Mouse (Mus musculus): ENCODE data around the gene Proser3. TPM values are rescaled to one million over a fixed set of nuclear protein-coding genes. Genes with fewer than 3 reads are reported as not detected.

Gene Proser3
- polyA plus RNA-seq, 1 experiment: 12.4 TPM

GRCm38 (mm10) chr7:30531291-30531815 lies 20.7 kb downstream of the Proser3 start:
- WGBS: 86% methylated on average over 9 of the region's 9 CpGs
- TF ChIP-seq POLR2A (IDR thresholded peaks at IDR 0.05; ENCODE audit: borderline replicate concordance, extremely low read depth, low read depth, low read length): no peak
- no peak for TF ChIP-seq CTCF (IDR thresholded peaks at IDR 0.05; ENCODE audit: insufficient read depth, low read length)
- DNase-seq: no peak
- H3K4me1 ChIP-seq (ENCODE audit: control insufficient read depth, insufficient read depth, low read length): peaks cover 8% of the 10 kb centered on the region
- no peak overlapping the region for H3K4me3 ChIP-seq (replicated peaks; ENCODE audit: extremely low read depth, low read depth, low read length)

DNA sequence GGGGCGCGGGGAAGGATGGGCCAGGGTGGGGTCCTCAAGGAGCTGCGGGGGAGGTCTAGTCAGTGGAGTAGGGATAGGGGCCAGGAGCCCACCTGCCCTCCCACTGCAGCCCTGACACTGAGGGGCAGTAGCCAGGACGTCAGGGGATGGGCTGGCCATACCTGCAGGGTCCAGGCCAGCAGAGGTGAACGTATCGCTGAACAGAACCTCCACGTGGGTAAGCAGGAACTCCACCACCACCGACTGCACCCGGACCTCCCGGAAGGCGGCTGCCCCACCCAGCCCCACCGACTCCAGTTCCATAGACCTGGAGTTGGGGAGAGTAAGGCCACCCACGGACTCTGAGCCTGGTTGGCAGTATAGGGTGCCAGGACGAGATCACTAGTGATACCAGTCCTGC lies 25.1 kb downstream of the Proser3 start:
- H3K4me3 ChIP-seq (replicated peaks; ENCODE audit: extremely low read depth, low read depth, low read length): no peak overlapping the region
- WGBS: 89% methylated on average over 14 of the region's 14 CpGs
- TF ChIP-seq POLR2A (IDR thresholded peaks at IDR 0.05; ENCODE audit: borderline replicate concordance, extremely low read depth, low read depth, low read length): no peak
- TF ChIP-seq CTCF (IDR thresholded peaks at IDR 0.05; ENCODE audit: insufficient read depth, low read length): no peak
- H3K4me1 ChIP-seq (ENCODE audit: control insufficient read depth, insufficient read depth, low read length): peaks cover 3% of the 10 kb centered on the region; the same call in 1 of the 2 replicates
- no peak for DNase-seq

DNA sequence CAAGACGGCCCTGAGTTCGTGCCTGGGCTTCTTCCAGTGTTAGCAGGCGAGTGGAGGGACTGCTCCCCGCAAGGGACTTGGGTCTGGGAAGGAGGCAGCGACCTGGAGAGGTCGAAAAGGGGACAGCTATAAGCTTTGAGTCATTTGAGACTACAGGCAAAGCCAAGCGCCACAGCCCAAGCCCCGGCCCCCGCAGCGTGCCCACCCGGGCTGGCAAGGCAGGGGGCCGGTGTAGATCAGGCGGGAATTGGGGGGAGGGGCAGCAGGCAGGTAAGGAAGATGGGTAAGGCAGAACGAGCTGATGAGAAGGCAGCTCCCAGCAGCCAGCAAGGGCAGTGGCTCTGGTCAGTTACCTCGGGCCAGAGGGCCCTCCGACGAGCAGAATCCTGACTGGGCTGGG lies 25.7 kb downstream of the Proser3 start:
- Histone ChIP-seq H3K4me1 (ENCODE audit: control insufficient read depth, insufficient read depth, low read length) (peaks cover 3% of the 10 kb centered on the region; the same call in 1 of the 2 replicates), H3K4me3 (replicated peaks; ENCODE audit: extremely low read depth, low read depth, low read length) (peak overlapping the region; percentile 22)
- no peak for DNase-seq
- 47% methylated on average over 17 of the region's 17 CpGs for WGBS
- TF ChIP-seq CTCF (IDR thresholded peaks at IDR 0.05; ENCODE audit: insufficient read depth, low read length) (no peak), POLR2A (IDR thresholded peaks at IDR 0.05; ENCODE audit: borderline replicate concordance, extremely low read depth, low read depth, low read length) (no peak)

DNA sequence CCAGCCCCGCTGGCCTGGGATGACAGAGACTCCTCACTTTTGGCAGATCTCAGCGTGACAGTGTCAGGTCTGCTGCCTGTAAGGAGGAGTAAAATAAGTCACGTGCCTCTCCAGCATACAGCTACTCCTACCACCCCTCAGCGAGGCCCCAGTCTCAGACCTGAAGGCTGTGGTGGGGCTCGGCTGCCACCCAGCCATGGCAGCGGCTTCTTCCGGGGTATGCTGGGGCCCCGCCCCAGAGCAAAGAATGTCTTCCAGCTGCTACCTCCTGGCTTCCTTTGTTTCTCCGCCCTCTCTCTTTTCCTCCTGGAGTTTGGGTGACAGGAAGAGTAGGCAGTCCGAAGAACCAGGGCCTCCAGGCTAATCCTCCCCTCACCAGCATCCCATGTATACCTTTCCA lies 26.1 kb downstream of the Proser3 start:
- WGBS: 31% methylated on average over 10 of the region's 10 CpGs
- H3K4me3 ChIP-seq (replicated peaks; ENCODE audit: extremely low read depth, low read depth, low read length): peak overlapping the region; percentile 41
- no peak for TF ChIP-seq CTCF (IDR thresholded peaks at IDR 0.05; ENCODE audit: insufficient read depth, low read length)
- TF ChIP-seq POLR2A (IDR thresholded peaks at IDR 0.05; ENCODE audit: borderline replicate concordance, extremely low read depth, low read depth, low read length): 0 out of 2 replicates have a peak, but pooled peaks have one; percentile 3
- peak; percentile 37 for DNase-seq
- peaks cover 3% of the 10 kb centered on the region; the same call in 1 of the 2 replicates for H3K4me1 ChIP-seq (ENCODE audit: control insufficient read depth, insufficient read depth, low read length)

DNA sequence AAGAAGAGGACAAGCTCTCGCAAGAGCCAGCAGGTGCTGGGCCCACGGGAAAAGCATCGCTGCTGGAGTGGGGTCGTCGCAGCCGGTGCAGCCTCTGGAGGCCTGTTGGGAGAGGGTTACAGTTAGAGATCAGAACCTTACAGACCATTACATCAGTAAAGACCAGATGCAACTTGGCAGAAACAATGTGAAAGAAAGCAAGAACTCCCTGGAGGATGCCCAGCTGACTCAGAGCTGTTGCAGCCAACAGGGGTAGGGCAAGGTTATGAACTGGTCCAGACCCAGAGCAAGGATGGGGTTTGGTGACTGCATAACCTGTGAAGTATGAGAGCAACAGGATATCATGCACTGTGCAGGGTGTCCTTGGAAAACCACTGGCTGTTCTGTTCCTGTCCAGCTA lies 27.6 kb downstream of the Proser3 start:
- TF ChIP-seq POLR2A (IDR thresholded peaks at IDR 0.05; ENCODE audit: borderline replicate concordance, extremely low read depth, low read depth, low read length) (no peak), CTCF (IDR thresholded peaks at IDR 0.05; ENCODE audit: insufficient read depth, low read length) (no peak)
- DNase-seq: no peak
- Histone ChIP-seq H3K4me1 (ENCODE audit: control insufficient read depth, insufficient read depth, low read length) (peaks cover 3% of the 10 kb centered on the region; the same call in 1 of the 2 replicates), H3K4me3 (replicated peaks; ENCODE audit: extremely low read depth, low read depth, low read length) (no peak overlapping the region)
- 75% methylated on average over 6 of the region's 6 CpGs for WGBS

GRCm38 (mm10) chr7:30522871-30523270 lies 29.2 kb downstream of the Proser3 start:
- WGBS: 92% methylated on average over 10 of the region's 10 CpGs
- Histone ChIP-seq H3K4me3 (replicated peaks; ENCODE audit: extremely low read depth, low read depth, low read length) (no peak overlapping the region), H3K4me1 (ENCODE audit: control insufficient read depth, insufficient read depth, low read length) (peaks cover 3% of the 10 kb centered on the region; the same call in 1 of the 2 replicates)
- no peak for TF ChIP-seq POLR2A (IDR thresholded peaks at IDR 0.05; ENCODE audit: borderline replicate concordance, extremely low read depth, low read depth, low read length)
- no peak for TF ChIP-seq CTCF (IDR thresholded peaks at IDR 0.05; ENCODE audit: insufficient read depth, low read length)
- no peak for DNase-seq

DNA sequence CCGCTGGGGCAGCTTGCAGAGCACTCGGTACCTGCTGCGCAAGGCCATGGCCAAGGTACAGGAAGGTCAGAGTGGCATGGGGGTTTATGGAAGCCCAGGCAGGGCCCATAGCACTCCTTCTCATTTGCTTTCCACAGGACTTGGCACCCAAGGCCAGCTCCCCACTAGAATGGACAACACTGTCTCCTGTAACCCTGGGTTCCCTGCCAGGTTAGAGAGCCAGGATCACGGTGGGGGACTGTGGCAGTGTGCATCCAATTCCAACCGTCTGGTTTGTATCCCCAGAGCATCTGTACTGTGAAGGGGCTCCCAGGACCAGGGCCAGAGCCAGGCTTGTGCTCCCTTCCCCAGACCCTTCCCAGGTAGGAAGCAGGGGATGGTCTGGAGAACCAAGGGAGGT lies 31.2 kb downstream of the Proser3 start:
- no peak for DNase-seq
- TF ChIP-seq POLR2A (IDR thresholded peaks at IDR 0.05; ENCODE audit: borderline replicate concordance, extremely low read depth, low read depth, low read length): no peak
- TF ChIP-seq CTCF (IDR thresholded peaks at IDR 0.05; ENCODE audit: insufficient read depth, low read length): no peak
- no peak overlapping the region for H3K4me3 ChIP-seq (replicated peaks; ENCODE audit: extremely low read depth, low read depth, low read length)
- WGBS: 68% methylated on average over 5 of the region's 5 CpGs
- no peaks in the 10 kb centered on the region; the same call in 1 of the 2 replicates for H3K4me1 ChIP-seq (ENCODE audit: control insufficient read depth, insufficient read depth, low read length)

DNA sequence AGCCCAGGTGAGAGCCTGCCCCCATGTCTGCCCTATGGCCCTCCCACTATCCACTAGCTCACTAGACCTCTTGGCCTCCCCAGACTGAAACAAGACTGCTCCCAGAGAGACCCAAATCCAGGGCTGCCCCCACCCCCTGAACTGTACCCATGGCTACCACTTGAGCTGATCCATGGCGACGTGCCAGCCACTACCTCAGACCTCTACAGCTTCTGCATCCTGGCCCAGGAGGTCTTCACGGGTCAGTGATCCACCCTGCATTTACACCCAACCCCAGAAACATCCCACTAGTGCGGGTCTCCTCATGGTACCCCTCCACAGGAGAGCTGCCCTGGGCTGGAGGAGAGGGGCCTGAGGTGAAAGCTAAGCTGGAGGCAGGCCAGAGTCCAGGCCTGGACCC lies 31.7 kb downstream of the Proser3 start:
- no peak for TF ChIP-seq CTCF (IDR thresholded peaks at IDR 0.05; ENCODE audit: insufficient read depth, low read length)
- no peak for TF ChIP-seq POLR2A (IDR thresholded peaks at IDR 0.05; ENCODE audit: borderline replicate concordance, extremely low read depth, low read depth, low read length)
- WGBS: 73% methylated on average over 4 of the region's 4 CpGs
- Histone ChIP-seq H3K4me3 (replicated peaks; ENCODE audit: extremely low read depth, low read depth, low read length) (no peak overlapping the region), H3K4me1 (ENCODE audit: control insufficient read depth, insufficient read depth, low read length) (no peaks in the 10 kb centered on the region)
- no peak for DNase-seq

DNA sequence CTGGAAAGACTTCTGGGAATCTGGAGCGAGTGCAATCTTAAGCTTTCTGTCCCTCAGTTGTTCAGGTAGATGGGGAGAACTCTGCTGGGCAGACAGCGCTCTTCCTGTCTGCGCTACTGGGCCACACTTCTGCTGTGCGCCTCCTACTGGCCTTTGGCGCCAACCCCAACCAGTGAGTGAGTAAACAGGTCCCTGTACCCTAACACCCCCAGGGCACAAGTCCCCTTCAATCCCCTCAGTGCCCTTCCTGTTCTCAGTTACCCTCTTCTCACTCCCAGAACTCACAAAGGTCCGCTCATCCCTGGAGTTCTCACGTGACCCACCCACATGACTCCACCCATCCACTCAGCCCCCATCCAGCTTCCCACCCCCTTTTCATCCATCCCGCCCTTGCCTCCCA lies 33.8 kb downstream of the Proser3 start:
- no peak for DNase-seq
- WGBS: 37% methylated on average over 8 of the region's 8 CpGs
- Histone ChIP-seq H3K4me3 (replicated peaks; ENCODE audit: extremely low read depth, low read depth, low read length) (no peak overlapping the region), H3K4me1 (ENCODE audit: control insufficient read depth, insufficient read depth, low read length) (no peaks in the 10 kb centered on the region)
- TF ChIP-seq POLR2A (IDR thresholded peaks at IDR 0.05; ENCODE audit: borderline replicate concordance, extremely low read depth, low read depth, low read length) (no peak), CTCF (IDR thresholded peaks at IDR 0.05; ENCODE audit: insufficient read depth, low read length) (no peak)

GRCm38 (mm10) chr7:30515003-30515760 lies 36.9 kb downstream of the Proser3 start:
- TF ChIP-seq POLR2A (IDR thresholded peaks at IDR 0.05; ENCODE audit: borderline replicate concordance, extremely low read depth, low read depth, low read length): no peak
- no peak for TF ChIP-seq CTCF (IDR thresholded peaks at IDR 0.05; ENCODE audit: insufficient read depth, low read length)
- H3K4me3 ChIP-seq (replicated peaks; ENCODE audit: extremely low read depth, low read depth, low read length): no peak overlapping the region
- 55% methylated on average over 24 of the region's 24 CpGs for WGBS
- no peak for DNase-seq
- H3K4me1 ChIP-seq (ENCODE audit: control insufficient read depth, insufficient read depth, low read length): no peaks in the 10 kb centered on the region

Data from lung, adult 2 months (tissue).